Mouse (Mus musculus): Measurements from ENCODE around the gene Aqp3. TPM values are rescaled to one million over a fixed set of nuclear protein-coding genes. Genes with fewer than 3 reads are reported as not detected.

Aqp3 gene
- total and polyA plus RNA-seq, 2 experiments = not detected

GRCm38 (mm10) chr4:41135711-41136453 is 37.9 kb upstream of the Aqp3 start, which contains the start of gene Ube2r2:
Gene Ube2r2, plus strand, starts transcription at chr4:41135743.
- under 1% methylated on average over 59 of the region's 65 CpGs for WGBS
- Histone ChIP-seq H3K79me2 (ENCODE audit: control insufficient read depth, insufficient read depth, low read length) (peaks cover 24% of the 10 kb centered on the region; the same call in 1 of the 2 replicates), H3K4me1 (ENCODE audit: control insufficient read depth, insufficient read depth, low read length) (peaks cover 13% of the 10 kb centered on the region), H3K27ac (replicated peaks; ENCODE audit: insufficient read depth, low read depth, low read length) (peak within 1 kb of the TSS; percentile 97), H3K4me3 (ENCODE audit: insufficient read depth, low read depth, low read length) (peak within 1 kb of the TSS; percentile 92), H3K36me3 (ENCODE audit: control insufficient read depth, insufficient read depth, low read length) (no peaks in the 10 kb centered on the region; the same call in 1 of the 2 replicates), H3K27me3 (ENCODE audit: control insufficient read depth, insufficient read depth, low read length) (no peaks in the 10 kb centered on the region), H3K9ac (ENCODE audit: low read depth, low read length) (peak within 1 kb of the TSS; percentile 100)
- no peak for DNase-seq (ENCODE audit: extremely low read depth, low read depth, low spot score)
- peak; percentile 48; the same call in 1 of the 2 replicates for TF ChIP-seq POLR2A (IDR thresholded peaks at IDR 0.05; ENCODE audit: extremely low read depth, insufficient read depth, low read length)
- TF ChIP-seq CTCF (IDR thresholded peaks at IDR 0.05; ENCODE audit: low read depth, low read length) = no peak

GRCm38 (mm10) chr4:41134935-41135710 is 37.1 kb upstream of the Aqp3 start:
- H3K4me3 ChIP-seq (ENCODE audit: insufficient read depth, low read depth, low read length) = peak overlapping the region; percentile 92
- no peaks in the 10 kb centered on the region for H3K27me3 ChIP-seq (ENCODE audit: control insufficient read depth, insufficient read depth, low read length)
- DNase-seq (ENCODE audit: extremely low read depth, low read depth, low spot score) = peak; percentile 70
- H3K4me1 ChIP-seq (ENCODE audit: control insufficient read depth, insufficient read depth, low read length) = peaks cover 9% of the 10 kb centered on the region
- H3K9ac ChIP-seq (ENCODE audit: low read depth, low read length) = peak overlapping the region; percentile 100
- 2% methylated on average over 23 of the region's 70 CpGs for WGBS
- peaks cover 18% of the 10 kb centered on the region; the same call in 1 of the 2 replicates for H3K79me2 ChIP-seq (ENCODE audit: control insufficient read depth, insufficient read depth, low read length)
- TF ChIP-seq POLR2A (IDR thresholded peaks at IDR 0.05; ENCODE audit: extremely low read depth, insufficient read depth, low read length) = peak; percentile 74
- TF ChIP-seq CTCF (IDR thresholded peaks at IDR 0.05; ENCODE audit: low read depth, low read length) = no peak
- peak overlapping the region; percentile 97 for H3K27ac ChIP-seq (replicated peaks; ENCODE audit: insufficient read depth, low read depth, low read length)
- no peaks in the 10 kb centered on the region; the same call in 1 of the 2 replicates for H3K36me3 ChIP-seq (ENCODE audit: control insufficient read depth, insufficient read depth, low read length)

- Histone ChIP-seq H3K4me1 (ENCODE audit: control insufficient read depth, insufficient read depth, low read length) (peaks cover 4% of the 10 kb centered on the region), H3K9ac (ENCODE audit: low read depth, low read length) (no peak overlapping the region), H3K27me3 (ENCODE audit: control insufficient read depth, insufficient read depth, low read length) (no peaks in the 10 kb centered on the region), H3K27ac (replicated peaks; ENCODE audit: insufficient read depth, low read depth, low read length) (no peak overlapping the region), H3K36me3 (ENCODE audit: control insufficient read depth, insufficient read depth, low read length) (no peaks in the 10 kb centered on the region), H3K4me3 (ENCODE audit: insufficient read depth, low read depth, low read length) (no peak overlapping the region), H3K79me2 (ENCODE audit: control insufficient read depth, insufficient read depth, low read length) (peaks cover 9% of the 10 kb centered on the region; the same call in 1 of the 2 replicates)
- WGBS = 88% methylated on average over 6 of the region's 6 CpGs
- DNase-seq (ENCODE audit: extremely low read depth, low read depth, low spot score) = no peak
- no peak for TF ChIP-seq CTCF (IDR thresholded peaks at IDR 0.05; ENCODE audit: low read depth, low read length)
- TF ChIP-seq POLR2A (IDR thresholded peaks at IDR 0.05; ENCODE audit: extremely low read depth, insufficient read depth, low read length) = no peak
These were observed 35.7 kb upstream of the Aqp3 start for GRCm38 (mm10) chr4:41133529-41134291.

- no peak for DNase-seq (ENCODE audit: extremely low read depth, low read depth, low spot score)
- WGBS = 73% methylated on average over 6 of the region's 6 CpGs
- no peak for TF ChIP-seq CTCF (IDR thresholded peaks at IDR 0.05; ENCODE audit: low read depth, low read length)
- TF ChIP-seq POLR2A (IDR thresholded peaks at IDR 0.05; ENCODE audit: extremely low read depth, insufficient read depth, low read length) = no peak
- H3K79me2 ChIP-seq (ENCODE audit: control insufficient read depth, insufficient read depth, low read length) = 0 out of 2 replicates have a peak, but pooled peaks cover 3% of the 10 kb centered on the region
- no peaks in the 10 kb centered on the region for H3K27me3 ChIP-seq (ENCODE audit: control insufficient read depth, insufficient read depth, low read length)
- no peak overlapping the region for H3K9ac ChIP-seq (ENCODE audit: low read depth, low read length)
- no peak overlapping the region for H3K27ac ChIP-seq (replicated peaks; ENCODE audit: insufficient read depth, low read depth, low read length)
- peaks cover 2% of the 10 kb centered on the region; the same call in 1 of the 2 replicates for H3K4me1 ChIP-seq (ENCODE audit: control insufficient read depth, insufficient read depth, low read length)
- H3K4me3 ChIP-seq (ENCODE audit: insufficient read depth, low read depth, low read length) = no peak overlapping the region
- H3K36me3 ChIP-seq (ENCODE audit: control insufficient read depth, insufficient read depth, low read length) = no peaks in the 10 kb centered on the region
These were observed 34.5 kb upstream of the Aqp3 start for GRCm38 (mm10) chr4:41132471-41132870.

- H3K4me1 ChIP-seq (ENCODE audit: control insufficient read depth, insufficient read depth, low read length) = 0 out of 2 replicates have a peak, but pooled peaks cover 2% of the 10 kb centered on the region
- no peaks in the 10 kb centered on the region for H3K27me3 ChIP-seq (ENCODE audit: control insufficient read depth, insufficient read depth, low read length)
- WGBS = 84% methylated on average over 3 of the region's 3 CpGs
- H3K79me2 ChIP-seq (ENCODE audit: control insufficient read depth, insufficient read depth, low read length) = no peaks in the 10 kb centered on the region
- no peak overlapping the region for H3K4me3 ChIP-seq (ENCODE audit: insufficient read depth, low read depth, low read length)
- no peak overlapping the region for H3K27ac ChIP-seq (replicated peaks; ENCODE audit: insufficient read depth, low read depth, low read length)
- H3K9ac ChIP-seq (ENCODE audit: low read depth, low read length) = no peak overlapping the region
- H3K36me3 ChIP-seq (ENCODE audit: control insufficient read depth, insufficient read depth, low read length) = no peaks in the 10 kb centered on the region
- TF ChIP-seq CTCF (IDR thresholded peaks at IDR 0.05; ENCODE audit: low read depth, low read length) (no peak), POLR2A (IDR thresholded peaks at IDR 0.05; ENCODE audit: extremely low read depth, insufficient read depth, low read length) (no peak)
- DNase-seq (ENCODE audit: extremely low read depth, low read depth, low spot score) = no peak
These were observed 31.9 kb upstream of the Aqp3 start for GRCm38 (mm10) chr4:41129836-41130235.

All from liver, adult 2 months (tissue).